In the genomic region with DNA sequence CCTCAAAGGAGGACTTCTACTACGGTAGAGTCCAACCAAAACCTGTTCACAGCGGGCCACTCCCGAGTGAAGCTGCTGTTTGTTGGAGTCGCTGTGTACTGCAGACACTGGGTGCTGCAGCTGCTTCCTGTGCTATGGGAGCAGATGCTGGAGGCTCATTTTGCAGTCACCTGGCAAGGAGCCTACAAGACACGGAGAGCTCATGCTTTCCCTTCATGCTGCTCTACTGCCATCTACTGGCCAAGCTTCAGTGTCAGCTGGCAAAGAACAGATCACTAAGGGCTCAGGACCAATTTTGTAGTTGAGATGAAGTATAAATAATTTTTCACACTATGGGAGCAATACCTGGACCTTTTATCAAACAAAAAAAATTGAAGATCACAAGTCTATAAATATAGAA, we compare ENCODE assay signal across 9 mouse cellular contexts. TPM values are rescaled to one million over a fixed set of nuclear protein-coding genes. Genes with fewer than 3 reads are reported as not detected.
A peak's percentile ranks its signal among the peaks of the same experiment; 100 is the strongest.
DNase-seq lines count a peak whose midpoint lies in the region; ATAC-seq lines count a peak whose summit lies in the region.
"Not testable (repeated sequence)": the region's sequence is repeated elsewhere in the genome, so short reads cannot be mapped to it uniquely, and the experiment has no call there.
"Had no signal": no experiment of that assay in that cellular context is flagged by ENCODE, and none has a peak within 500 bp of the region (broad histone marks: within the 10 kb centered on the region; RNA-seq: fewer than 3 reads in every experiment).

No protein-coding gene starts in this region.

- peak; percentile 64; the same call in 1 of the 2 replicates for ATAC-seq in forebrain, embryonic 12.5 days (ENCODE audit: low FRiP score)
- ATAC-seq in liver, embryonic 12.5 days: peak; percentile 62
- peak; percentile 66; the same call in 1 of the 2 replicates for ATAC-seq in stomach, embryonic 14.5 days (ENCODE audit: insufficient number of reproducible peaks, insufficient read depth, low FRiP score, low read depth)

- H3K9ac ChIP-seq in forebrain, embryonic 12.5 days; liver, embryonic 12.5 days; stomach, embryonic 14.5 days (replicated peaks; ENCODE audit: low read depth, low read length): not testable (repeated sequence)

- intact Hi-C loops in heart, postnatal 10 days (cut with DNase I): not testable (repeated sequence)

- H3K4me2 ChIP-seq in forebrain, embryonic 12.5 days; liver, embryonic 12.5 days; stomach, embryonic 14.5 days (replicated peaks; ENCODE audit: low read depth, low read length): not testable (repeated sequence)

- H3K27ac ChIP-seq in forebrain, embryonic 12.5 days; liver, embryonic 12.5 days; stomach, embryonic 14.5 days (ENCODE audit: low read length): not testable (repeated sequence)

- not testable (repeated sequence) for H3K4me3 ChIP-seq in forebrain, embryonic 12.5 days (replicated peaks); liver, embryonic 12.5 days; stomach, embryonic 14.5 days (ENCODE audit: low read depth, low read length)

- not testable (repeated sequence) for H3K9me3 ChIP-seq in forebrain, embryonic 12.5 days; liver, embryonic 12.5 days (replicated peaks); stomach, embryonic 14.5 days (ENCODE audit: control insufficient read depth, low read depth, low read length)

- H3K36me3 ChIP-seq in forebrain, embryonic 12.5 days (replicated peaks); liver, embryonic 12.5 days; stomach, embryonic 14.5 days (ENCODE audit: control insufficient read depth, insufficient read depth, low read length): not testable (repeated sequence)

- not testable (repeated sequence) for H3K27me3 ChIP-seq in forebrain, embryonic 12.5 days; liver, embryonic 12.5 days (replicated peaks); stomach, embryonic 14.5 days (ENCODE audit: control insufficient read depth, insufficient read depth, low read length)

- H3K4me1 ChIP-seq in forebrain, embryonic 12.5 days; liver, embryonic 12.5 days; stomach, embryonic 14.5 days (ENCODE audit: control insufficient read depth, insufficient read depth, low read length): not testable (repeated sequence)

- DNase-seq in CD4-positive, CD25-positive, alpha-beta regulatory T cell, adult 2 months (ENCODE audit: low read depth, low spot score): peak; percentile 89
- DNase-seq in c-Kit-positive CD71-positive TER-119-negative erythroid progenitor cells, embryonic 14.5 days (ENCODE audit: low read depth): peak; percentile 31
- DNase-seq in heart, postnatal 10 days: peak; percentile 92 to 96
- peak; percentile 93 to 94 for DNase-seq in kidney, postnatal 36 days
- peak; percentile 62 to 77 for DNase-seq in natural killer cell, adult 2 months (ENCODE audit: low spot score in 2 of 2)

- 17% methylated on average over 5 of the region's 5 CpGs for WGBS in forebrain, embryonic 12.5 days
- 17% methylated on average over 5 of the region's 5 CpGs for WGBS in liver, embryonic 12.5 days (ENCODE audit: insufficient replicate concordance)
- WGBS in stomach, embryonic 14.5 days: 13% methylated on average over 5 of the region's 5 CpGs

RNA-seq across cellular contexts. Expression of gene Trim26, which starts 10.9 kb away (rescaled TPM):
- polyA plus RNA-seq in forebrain, embryonic 12.5 days (2016; fragmentation: Nextera tagmentation; extraction: Ambion mirVana): 38.7 and 44.0 TPM in 2 replicates
- 10 to 100 TPM; 23.1 to 24.2 TPM for total RNA-seq in heart, postnatal 10 days (2021)
- 14.4 and 16.2 TPM in 2 replicates for polyA plus RNA-seq in liver, embryonic 12.5 days (2016; fragmentation: Nextera tagmentation; extraction: Ambion mirVana)
- 38.0 and 42.7 TPM in 2 replicates for polyA plus RNA-seq in stomach, embryonic 14.5 days (2014; fragmentation: Nextera tagmentation; extraction: Ambion mirVana)

RNA-seq across cellular contexts. Expression of gene H2-M10.6, which starts 14.0 kb away (rescaled TPM):
- not detected in 2 replicates for polyA plus RNA-seq in forebrain, embryonic 12.5 days (2016; fragmentation: Nextera tagmentation; extraction: Ambion mirVana)
- total RNA-seq in heart, postnatal 10 days (2021): not detected
- polyA plus RNA-seq in liver, embryonic 12.5 days (2016; fragmentation: Nextera tagmentation; extraction: Ambion mirVana): not detected in 2 replicates
- polyA plus RNA-seq in stomach, embryonic 14.5 days (2014; fragmentation: Nextera tagmentation; extraction: Ambion mirVana): not detected in 2 replicates
- total RNA-seq: adrenal gland, postnatal 4 days had no signal

RNA-seq across cellular contexts. Expression of gene Trim15, which starts 41.0 kb away (rescaled TPM):
- 0.14 and 0.24 TPM in 2 replicates for polyA plus RNA-seq in forebrain, embryonic 12.5 days (2016; fragmentation: Nextera tagmentation; extraction: Ambion mirVana)
- total RNA-seq in heart, postnatal 10 days (2021): not detected
- polyA plus RNA-seq in liver, embryonic 12.5 days (2016; fragmentation: Nextera tagmentation; extraction: Ambion mirVana): 0.38 and 0.43 TPM in 2 replicates
- polyA plus RNA-seq in stomach, embryonic 14.5 days (2014; fragmentation: Nextera tagmentation; extraction: Ambion mirVana): 0.13 and 0.74 TPM in 2 replicates
- total RNA-seq: adrenal gland, postnatal 4 days had no signal

RNA-seq across cellular contexts. Expression of gene Trim10, which starts 43.4 kb away (rescaled TPM):
- polyA plus RNA-seq in forebrain, embryonic 12.5 days (2016; fragmentation: Nextera tagmentation; extraction: Ambion mirVana): 4.7 and 7.1 TPM in 2 replicates
- under 1 TPM; 0.60 to 0.93 TPM for total RNA-seq in heart, postnatal 10 days (2021)
- 227 and 235 TPM in 2 replicates for polyA plus RNA-seq in liver, embryonic 12.5 days (2016; fragmentation: Nextera tagmentation; extraction: Ambion mirVana)
- polyA plus RNA-seq in stomach, embryonic 14.5 days (2014; fragmentation: Nextera tagmentation; extraction: Ambion mirVana): 1.5 and 2.0 TPM in 2 replicates

RNA-seq across cellular contexts. Expression of gene H2-M10.5, which starts 53.3 kb away (rescaled TPM):
- not detected in 2 replicates for polyA plus RNA-seq in forebrain, embryonic 12.5 days (2016; fragmentation: Nextera tagmentation; extraction: Ambion mirVana)
- total RNA-seq in heart, postnatal 10 days (2021): not detected
- not detected in 2 replicates for polyA plus RNA-seq in liver, embryonic 12.5 days (2016; fragmentation: Nextera tagmentation; extraction: Ambion mirVana)
- polyA plus RNA-seq in stomach, embryonic 14.5 days (2014; fragmentation: Nextera tagmentation; extraction: Ambion mirVana): not detected in 2 replicates
- total RNA-seq: adrenal gland, postnatal 4 days had no signal

Comparison
In these comparisons a context has a peak if more than half of its experiments do, and no peak if none do; other contexts are left out.
1. DNase-seq: peak in every context shown above with its lines; median percentile 94 in heart, postnatal 10 days; 94 in kidney, postnatal 36 days; 89 in CD4-positive, CD25-positive, alpha-beta regulatory T cell, adult 2 months; 70 in natural killer cell, adult 2 months; 31 in c-Kit-positive CD71-positive TER-119-negative erythroid progenitor cells, embryonic 14.5 days.